Mouse (Mus musculus): ENCODE data around the gene Crybg2. TPM values are rescaled to one million over a fixed set of nuclear protein-coding genes. Genes with fewer than 3 reads are reported as not detected.
A peak's percentile ranks its signal among the peaks of the same experiment; 100 is the strongest.

Crybg2 gene
- polyA plus RNA-seq, 1 experiment from 2014 or later, result 4.0 TPM

GRCm38 (mm10) chr4:134100245-134100644 lies 39.6 kb downstream of the Crybg2 start:
- Histone ChIP-seq H3K9ac (no peak overlapping the region), H3K4me1 (0 out of 2 replicates have a peak, but pooled peaks cover 2% of the 10 kb centered on the region), H3K27me3 (no peaks in the 10 kb centered on the region), H3K27ac (no peak overlapping the region), H3K36me3 (no peaks in the 10 kb centered on the region), H3K4me3 (no peak overlapping the region), H3K4me2 (replicated peaks) (no peak overlapping the region), H3K9me3 (no peaks in the 10 kb centered on the region)
- no peak for ATAC-seq (ENCODE audit: insufficient number of reproducible peaks, insufficient read depth, low FRiP score, low TSS enrichment)
- 77% methylated on average over 4 of the region's 4 CpGs for WGBS

DNA sequence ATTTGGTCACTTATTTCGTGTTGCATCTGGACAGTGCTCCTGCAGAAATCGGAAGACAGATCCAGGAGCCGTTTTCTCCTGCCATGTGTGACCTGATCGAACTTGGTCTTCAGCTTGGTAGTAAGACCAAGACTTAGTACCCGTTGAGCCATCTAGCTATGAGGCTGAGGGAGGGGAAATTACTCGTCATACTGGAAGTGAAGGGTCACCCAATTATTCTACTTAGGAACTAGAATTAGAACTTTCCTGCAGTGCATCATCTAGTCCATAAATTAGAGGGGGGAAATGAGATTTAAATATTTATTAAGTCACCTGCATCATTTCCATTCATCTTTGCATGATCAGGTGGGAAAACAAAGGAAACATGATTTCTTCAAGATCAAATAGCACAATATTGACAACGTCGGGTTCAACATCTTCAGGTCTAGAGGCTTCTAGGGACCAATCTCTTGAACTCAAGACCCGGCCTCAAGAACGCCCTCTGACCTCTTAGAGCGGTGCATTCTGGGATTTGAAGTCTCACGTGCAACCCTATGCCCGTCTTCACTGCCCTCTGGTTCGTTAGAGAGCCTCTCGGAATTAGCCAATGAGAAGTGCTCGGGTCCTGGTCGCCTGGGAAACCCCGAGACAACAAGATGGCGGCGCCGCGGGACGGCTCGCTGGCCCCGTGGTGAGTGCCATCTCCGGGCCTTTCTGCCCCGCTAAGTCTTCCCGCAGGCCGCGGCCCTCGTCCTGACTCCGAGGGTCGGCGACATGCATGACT lies 41.5 kb downstream of the Crybg2 start, which contains the start of gene Ubxn11:
Gene Ubxn11, plus strand, starts transcription at position 592 of the 763 bp plus-strand sequence.
- Histone ChIP-seq H3K4me1 (0 out of 2 replicates have a peak, but pooled peaks cover 2% of the 10 kb centered on the region), H3K9ac (peak within 1 kb of the TSS; percentile 72), H3K9me3 (no peaks in the 10 kb centered on the region), H3K36me3 (no peaks in the 10 kb centered on the region), H3K4me3 (peak within 1 kb of the TSS; percentile 81), H3K27ac (no peak within 1 kb of the TSS), H3K27me3 (no peaks in the 10 kb centered on the region), H3K4me2 (replicated peaks) (peak within 1 kb of the TSS; percentile 80)
- WGBS, result 17% methylated on average over 34 of the region's 34 CpGs
- ATAC-seq (ENCODE audit: insufficient number of reproducible peaks, insufficient read depth, low FRiP score, low TSS enrichment), result peak; percentile 92

- Histone ChIP-seq H3K4me3 (peak overlapping the region; percentile 81), H3K9me3 (no peaks in the 10 kb centered on the region), H3K27ac (no peak overlapping the region), H3K4me2 (replicated peaks) (peak overlapping the region; percentile 80), H3K27me3 (no peaks in the 10 kb centered on the region), H3K4me1 (0 out of 2 replicates have a peak, but pooled peaks cover 2% of the 10 kb centered on the region), H3K9ac (peak overlapping the region; percentile 72), H3K36me3 (no peaks in the 10 kb centered on the region)
- WGBS, result 2% methylated on average over 21 of the region's 21 CpGs
- 0 out of 2 replicates have a peak, but pooled peaks have one; percentile 7 for ATAC-seq (ENCODE audit: insufficient number of reproducible peaks, insufficient read depth, low FRiP score, low TSS enrichment)
Observed at GRCm38 (mm10) chr4:134102742-134103119, 42.1 kb downstream of the Crybg2 start.

- Histone ChIP-seq H3K9ac (no peak overlapping the region), H3K4me2 (replicated peaks) (no peak overlapping the region), H3K4me1 (0 out of 2 replicates have a peak, but pooled peaks cover 2% of the 10 kb centered on the region), H3K27me3 (no peaks in the 10 kb centered on the region), H3K36me3 (no peaks in the 10 kb centered on the region), H3K9me3 (no peaks in the 10 kb centered on the region), H3K27ac (no peak overlapping the region), H3K4me3 (no peak overlapping the region)
- WGBS, result 78% methylated on average over 7 of the region's 7 CpGs
- ATAC-seq (ENCODE audit: insufficient number of reproducible peaks, insufficient read depth, low FRiP score, low TSS enrichment), result no peak
Observed at GRCm38 (mm10) chr4:134106105-134106504, 45.5 kb downstream of the Crybg2 start.

DNA sequence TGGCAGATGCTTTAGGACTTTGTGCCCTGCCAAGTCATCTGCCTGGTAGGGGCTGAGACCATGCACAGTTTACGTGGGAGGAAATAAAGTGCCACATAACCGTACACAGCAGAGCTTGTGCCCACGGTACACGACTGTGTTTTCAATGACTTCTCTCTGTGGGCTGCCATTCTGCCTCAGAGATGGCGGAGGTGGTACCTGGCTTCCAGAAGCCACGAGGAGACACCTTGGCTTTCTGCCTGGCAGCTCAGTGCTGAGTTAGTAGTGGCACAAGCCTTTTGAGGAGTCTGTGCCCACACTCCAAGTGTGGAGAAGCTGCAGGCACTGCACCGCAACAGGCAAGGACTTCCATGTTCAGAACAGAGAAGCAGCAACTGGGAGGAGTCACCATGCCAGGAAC lies 47.1 kb downstream of the Crybg2 start:
- Histone ChIP-seq H3K9me3 (no peaks in the 10 kb centered on the region), H3K4me1 (0 out of 2 replicates have a peak, but pooled peaks cover 2% of the 10 kb centered on the region), H3K4me2 (replicated peaks) (no peak overlapping the region), H3K9ac (no peak overlapping the region), H3K27me3 (no peaks in the 10 kb centered on the region), H3K27ac (no peak overlapping the region), H3K36me3 (no peaks in the 10 kb centered on the region), H3K4me3 (no peak overlapping the region)
- WGBS, result 86% methylated on average over 7 of the region's 7 CpGs
- ATAC-seq (ENCODE audit: insufficient number of reproducible peaks, insufficient read depth, low FRiP score, low TSS enrichment), result no peak

GRCm38 (mm10) chr4:134108196-134108595 lies 47.6 kb downstream of the Crybg2 start:
- Histone ChIP-seq H3K36me3 (no peaks in the 10 kb centered on the region), H3K4me2 (replicated peaks) (no peak overlapping the region), H3K4me3 (no peak overlapping the region), H3K27ac (no peak overlapping the region), H3K9me3 (no peaks in the 10 kb centered on the region), H3K27me3 (no peaks in the 10 kb centered on the region), H3K9ac (no peak overlapping the region), H3K4me1 (peaks cover 2% of the 10 kb centered on the region)
- WGBS, result 24% methylated on average over 5 of the region's 5 CpGs
- ATAC-seq (ENCODE audit: insufficient number of reproducible peaks, insufficient read depth, low FRiP score, low TSS enrichment), result no peak

- Histone ChIP-seq H3K27ac (no peak overlapping the region), H3K9me3 (no peaks in the 10 kb centered on the region), H3K36me3 (no peaks in the 10 kb centered on the region), H3K4me3 (no peak overlapping the region), H3K4me2 (replicated peaks) (no peak overlapping the region), H3K9ac (no peak overlapping the region), H3K4me1 (peaks cover 4% of the 10 kb centered on the region), H3K27me3 (no peaks in the 10 kb centered on the region)
- no peak for ATAC-seq (ENCODE audit: insufficient number of reproducible peaks, insufficient read depth, low FRiP score, low TSS enrichment)
- 43% methylated on average over 3 of the region's 3 CpGs for WGBS
Observed at GRCm38 (mm10) chr4:134110653-134111052, 50.0 kb downstream of the Crybg2 start.

- Histone ChIP-seq H3K4me1 (peaks cover 4% of the 10 kb centered on the region), H3K4me3 (no peak overlapping the region), H3K9ac (no peak overlapping the region), H3K27me3 (no peaks in the 10 kb centered on the region), H3K9me3 (no peaks in the 10 kb centered on the region), H3K4me2 (replicated peaks) (no peak overlapping the region), H3K27ac (no peak overlapping the region), H3K36me3 (no peaks in the 10 kb centered on the region)
- ATAC-seq (ENCODE audit: insufficient number of reproducible peaks, insufficient read depth, low FRiP score, low TSS enrichment), result no peak
- 77% methylated on average over 6 of the region's 6 CpGs for WGBS
Observed at GRCm38 (mm10) chr4:134112403-134112802, 51.8 kb downstream of the Crybg2 start.

DNA sequence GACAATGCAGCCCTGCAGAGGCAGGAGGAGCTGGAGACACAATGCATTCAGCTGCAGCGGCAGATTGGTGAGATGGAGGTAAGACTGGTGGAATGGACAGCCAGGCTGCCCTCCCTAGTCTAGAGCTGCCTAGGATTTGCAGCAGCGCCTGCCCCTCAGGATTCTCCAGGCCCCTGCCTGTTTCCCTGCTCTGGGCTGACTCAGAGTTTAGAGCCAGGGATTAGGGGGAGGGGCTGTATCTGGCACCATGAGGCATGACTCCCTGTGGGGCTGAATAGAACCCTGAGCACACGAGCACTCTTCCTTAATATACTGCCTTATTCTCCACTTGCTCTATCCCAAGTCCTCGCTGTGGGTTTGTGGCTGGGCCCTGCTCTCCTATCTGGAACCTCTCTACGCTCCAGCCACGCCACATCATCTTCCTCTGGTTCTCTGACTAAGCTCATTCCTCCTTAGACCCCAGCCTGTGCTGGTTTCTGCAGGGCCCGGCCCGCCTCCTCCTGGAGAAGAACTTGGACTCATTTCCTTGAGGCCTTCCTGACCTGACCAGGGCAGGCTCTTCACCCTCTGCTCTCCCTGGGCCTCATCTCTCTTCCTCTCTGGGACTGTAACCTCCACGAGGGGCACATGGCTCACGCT lies 52.9 kb downstream of the Crybg2 start:
- Histone ChIP-seq H3K27ac (no peak overlapping the region), H3K9ac (0 out of 2 replicates have a peak overlapping the region, but pooled peaks have one; percentile 11), H3K9me3 (no peaks in the 10 kb centered on the region), H3K4me3 (no peak overlapping the region), H3K27me3 (no peaks in the 10 kb centered on the region), H3K4me2 (replicated peaks) (no peak overlapping the region), H3K36me3 (no peaks in the 10 kb centered on the region), H3K4me1 (peaks cover 6% of the 10 kb centered on the region)
- no peak for ATAC-seq (ENCODE audit: insufficient number of reproducible peaks, insufficient read depth, low FRiP score, low TSS enrichment)
- 50% methylated on average over 10 of the region's 10 CpGs for WGBS

DNA sequence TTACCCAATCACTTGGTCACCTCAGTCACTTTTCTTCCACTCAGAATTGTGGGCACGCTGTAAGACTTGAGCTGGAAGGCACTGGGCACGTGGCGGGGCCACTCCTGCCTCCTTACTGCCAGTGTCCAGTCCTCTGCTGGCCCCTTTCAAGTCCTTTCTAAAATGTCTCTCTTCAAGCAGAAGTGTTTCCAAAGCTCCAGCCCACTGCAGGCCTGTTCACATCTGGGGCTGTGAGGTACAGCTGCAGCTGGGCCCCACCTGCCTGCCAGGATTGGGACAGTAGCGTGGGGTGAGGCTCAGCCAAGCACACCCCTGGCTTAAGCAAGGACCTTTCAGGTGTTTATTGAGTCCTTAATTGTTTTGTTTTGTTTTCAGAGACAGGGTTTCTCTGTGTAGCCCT lies 53.4 kb downstream of the Crybg2 start:
- no peak for ATAC-seq (ENCODE audit: insufficient number of reproducible peaks, insufficient read depth, low FRiP score, low TSS enrichment)
- Histone ChIP-seq H3K4me3 (no peak overlapping the region), H3K36me3 (no peaks in the 10 kb centered on the region), H3K4me1 (peaks cover 6% of the 10 kb centered on the region), H3K4me2 (replicated peaks) (no peak overlapping the region), H3K9ac (no peak overlapping the region), H3K9me3 (no peaks in the 10 kb centered on the region), H3K27me3 (no peaks in the 10 kb centered on the region), H3K27ac (no peak overlapping the region)
- WGBS, result 80% methylated on average over 4 of the region's 4 CpGs

GRCm38 (mm10) chr4:134115215-134116144 lies 54.9 kb downstream of the Crybg2 start:
- Histone ChIP-seq H3K4me1 (peaks cover 6% of the 10 kb centered on the region), H3K36me3 (no peaks in the 10 kb centered on the region), H3K9ac (no peak overlapping the region), H3K4me2 (replicated peaks) (no peak overlapping the region), H3K27ac (no peak overlapping the region), H3K27me3 (no peaks in the 10 kb centered on the region), H3K4me3 (no peak overlapping the region), H3K9me3 (no peaks in the 10 kb centered on the region)
- 84% methylated on average over 16 of the region's 16 CpGs for WGBS
- no peak for ATAC-seq (ENCODE audit: insufficient number of reproducible peaks, insufficient read depth, low FRiP score, low TSS enrichment)

All from embryonic facial prominence, embryonic 12.5 days (tissue).